Mouse (Mus musculus) liver, embryonic 14.5 days (tissue): ENCODE data around the gene Baz2b. TPM values are rescaled to one million over a fixed set of nuclear protein-coding genes. Genes with fewer than 3 reads are reported as not detected.

Experiments
- ATAC-seq: fragments of 200-750 bp; cut with Nextera tagmentation; 2 replicates; pipeline ENCODE4 v1.8.0; 2017; ENCODE audit warnings: moderate number of reproducible peaks, mild to moderate bottlenecking, moderate library complexity; ENCODE audit not compliant: insufficient read depth
- DNase-seq, 3 experiments: peaks; one replicate each; pipeline ENCODE4 v3.0.0-alpha.2; 2012 to 2013; ENCODE audit warnings: low read depth in 3 of 3, low spot score in 3 of 3
- H3K27ac ChIP-seq: fragments of 300-500 bp; sonication (generic); 2 replicates; pipeline ENCODE4 v1.5.1; 2014; ENCODE audit warnings: moderate library complexity, mild to moderate bottlenecking, control low read depth, inconsistent platforms
- H3K27me3 ChIP-seq: fragments of 300-500 bp; sonication (generic); 2 replicates; pipeline ENCODE4 v1.6.1; 2014; ENCODE audit warnings: mild to moderate bottlenecking, low read length, moderate library complexity; ENCODE audit not compliant: control insufficient read depth, insufficient read depth
- H3K36me3 ChIP-seq: fragments of 300-500 bp; sonication (generic); replicated peaks from 2 replicates; pipeline ENCODE4 v1.6.1; 2014; ENCODE audit warnings: low read depth; ENCODE audit not compliant: control insufficient read depth, insufficient read depth
- H3K4me1 ChIP-seq, 2 experiments: fragments of 200-500 bp in 1 of 2; fragments of 300-500 bp in 1 of 2; sonication (generic) in 1 of 2; replicated peaks; 2 replicates each; pipeline ENCODE4 v1.6.1; 2012 to 2014; ENCODE audit warnings: antibody characterized with exemption in 1 of 2, inconsistent platforms in 1 of 2, low read length in 1 of 2; ENCODE audit not compliant: control insufficient read depth in 2 of 2, insufficient read depth in 2 of 2
- H3K4me2 ChIP-seq: fragments of 300-500 bp; sonication (generic); 2 replicates; pipeline ENCODE4 v1.6.1; 2014; ENCODE audit warnings: low read depth, mild to moderate bottlenecking, control low read depth, moderate library complexity
- H3K4me3 ChIP-seq, 2 experiments: fragments of 200-500 bp in 1 of 2; fragments of 300-500 bp in 1 of 2; sonication (generic) in 1 of 2; 2 replicates each; pipeline ENCODE4 v1.5.1; 2012 to 2014; ENCODE audit warnings: low read depth in 2 of 2, low read length in 2 of 2, mild to moderate bottlenecking in 2 of 2, control low read depth in 1 of 2, inconsistent platforms in 1 of 2, moderate library complexity in 1 of 2; ENCODE audit not compliant: insufficient read depth in 1 of 2
- H3K9ac ChIP-seq: fragments of 300-500 bp; sonication (generic); replicated peaks from 2 replicates; pipeline ENCODE4 v1.6.1; 2014; ENCODE audit warnings: mild to moderate bottlenecking, control low read depth, moderate library complexity
- H3K9me3 ChIP-seq: fragments of 300-500 bp; sonication (generic); 2 replicates; pipeline ENCODE4 v1.6.1; 2016; ENCODE audit warnings: low read length, mixed read lengths; ENCODE audit not compliant: control insufficient read depth
- CTCF ChIP-seq: IDR thresholded peaks from 2 replicates; pipeline ENCODE4 v1.5.1; 2016; ENCODE audit warnings: antibody characterized with exemption, low read depth, control low read depth
- EP300 ChIP-seq: IDR thresholded peaks from 2 replicates; pipeline ENCODE4 v1.6.1; 2016; ENCODE audit warnings: antibody characterized with exemption, low read depth
- WGBS: fragments of 180-500 bp; shearing (Covaris S2); extraction: QIAGEN DNeasy Blood & Tissue Kit; methylation state at CpG from one replicate; pipeline ENCODE4 v1.1.7; 2014; ENCODE audit not compliant: insufficient replicate concordance; 5-methylcytosine and 5-hydroxymethylcytosine counted together
- polyA plus RNA-seq, 2 experiments: library from polyadenylated mRNA; depleted of rRNA in 1 of 2; stranded (reverse) in 1 of 2; unstranded in 1 of 2; fragments of >200 nt; fragmentation: Nextera tagmentation in 1 of 2; extraction: Ambion mirVana in 1 of 2; gene quantifications; 2 replicates each; pipeline versions ENCODE4 v1.2.1 to v1.2.3; 2012 to 2014

Baz2b gene
- polyA plus RNA-seq, 2 experiments: 9.1 to 11.0 TPM

GRCm38 (mm10) chr2:60021138-60021537, 188.5 kb downstream of the Baz2b start:
- H3K36me3 ChIP-seq: no peaks in the 10 kb centered on the region
- TF ChIP-seq EP300 (no peak), CTCF (no peak)
- H3K9me3 ChIP-seq: no peaks in the 10 kb centered on the region
- DNase-seq: no peak
- no peak overlapping the region for H3K9ac ChIP-seq
- ATAC-seq: no peak
- no peaks in the 10 kb centered on the region; a peak in 1 of 4 replicates for H3K4me1 ChIP-seq
- H3K4me2 ChIP-seq: no peak overlapping the region
- H3K27ac ChIP-seq: no peak overlapping the region
- no peaks in the 10 kb centered on the region for H3K27me3 ChIP-seq
- 50% methylated on average over 6 of the region's 6 CpGs for WGBS
- no peak overlapping the region for H3K4me3 ChIP-seq

- DNase-seq: no peak
- Histone ChIP-seq H3K27me3 (no peaks in the 10 kb centered on the region), H3K36me3 (no peaks in the 10 kb centered on the region), H3K27ac (no peak overlapping the region), H3K9ac (no peak overlapping the region), H3K4me1 (no peaks in the 10 kb centered on the region; a peak in 1 of 4 replicates), H3K9me3 (no peaks in the 10 kb centered on the region), H3K4me3 (no peak overlapping the region), H3K4me2 (no peak overlapping the region)
- 78% methylated on average over 3 of the region's 3 CpGs for WGBS
- no peak for TF ChIP-seq CTCF
- no peak for TF ChIP-seq EP300
- no peak for ATAC-seq
These were observed 189.9 kb downstream of the Baz2b start for GRCm38 (mm10) chr2:60019546-60020250.

GRCm38 (mm10) chr2:60018875-60019501, 190.7 kb downstream of the Baz2b start:
- no peak overlapping the region for H3K27ac ChIP-seq
- H3K27me3 ChIP-seq: no peaks in the 10 kb centered on the region
- TF ChIP-seq CTCF: no peak
- TF ChIP-seq EP300: no peak
- WGBS: 21% methylated on average over 10 of the region's 10 CpGs
- no peaks in the 10 kb centered on the region for H3K9me3 ChIP-seq
- DNase-seq (peak in 1 of 3 experiments; percentile 22), ATAC-seq (no peak)
- no peaks in the 10 kb centered on the region for H3K36me3 ChIP-seq
- no peak overlapping the region for H3K9ac ChIP-seq
- H3K4me2 ChIP-seq: no peak overlapping the region
- no peaks in the 10 kb centered on the region; a peak in 1 of 4 replicates for H3K4me1 ChIP-seq
- H3K4me3 ChIP-seq: no peak overlapping the region

- TF ChIP-seq CTCF (no peak), EP300 (no peak)
- no peak for DNase-seq
- 47% methylated on average over 3 of the region's 3 CpGs for WGBS
These were observed 198.1 kb downstream of the Baz2b start for GRCm38 (mm10) chr2:60011526-60011925.

GRCm38 (mm10) chr2:60003665-60004045, 206.0 kb downstream of the Baz2b start:
- Histone ChIP-seq H3K9me3 (no peaks in the 10 kb centered on the region), H3K4me2 (no peak overlapping the region), H3K27ac (no peak overlapping the region), H3K9ac (no peak overlapping the region), H3K27me3 (no peaks in the 10 kb centered on the region), H3K4me1 (peaks cover 0 to 7% of the 10 kb centered on the region in 2 experiments; a peak in 2 of 4 replicates), H3K4me3 (no peak overlapping the region), H3K36me3 (no peaks in the 10 kb centered on the region)
- WGBS: 73% methylated on average over 5 of the region's 5 CpGs
- no peak for ATAC-seq
- DNase-seq: no peak
- TF ChIP-seq EP300 (no peak), CTCF (no peak)

More at GRCm38 (mm10) chr2:60011526-60011925, 198.1 kb downstream of the Baz2b start:
- no peaks in the 10 kb centered on the region for H3K27me3 ChIP-seq
- no peak for ATAC-seq
- H3K4me1 ChIP-seq: no peaks in the 10 kb centered on the region
- H3K27ac ChIP-seq: no peak overlapping the region
- no peak overlapping the region for H3K4me3 ChIP-seq
- no peak overlapping the region for H3K4me2 ChIP-seq
- H3K36me3 ChIP-seq: no peaks in the 10 kb centered on the region
- H3K9ac ChIP-seq: no peak overlapping the region
- H3K9me3 ChIP-seq: no peaks in the 10 kb centered on the region
